Mouse (Mus musculus) urinary bladder, postnatal 4 days (tissue): ENCODE results near the gene B4galnt2.

Experiments
- DNase-seq, 2 experiments: peaks; one replicate each; pipeline ENCODE4 v3.0.0; 2021 to 2022; ENCODE audit warnings: low spot score in 2 of 2

B4galnt2 gene

GRCm38 (mm10) chr11:95826317-95827167 is 88.1 kb downstream of the B4galnt2 start:
- no peak for DNase-seq

DNA sequence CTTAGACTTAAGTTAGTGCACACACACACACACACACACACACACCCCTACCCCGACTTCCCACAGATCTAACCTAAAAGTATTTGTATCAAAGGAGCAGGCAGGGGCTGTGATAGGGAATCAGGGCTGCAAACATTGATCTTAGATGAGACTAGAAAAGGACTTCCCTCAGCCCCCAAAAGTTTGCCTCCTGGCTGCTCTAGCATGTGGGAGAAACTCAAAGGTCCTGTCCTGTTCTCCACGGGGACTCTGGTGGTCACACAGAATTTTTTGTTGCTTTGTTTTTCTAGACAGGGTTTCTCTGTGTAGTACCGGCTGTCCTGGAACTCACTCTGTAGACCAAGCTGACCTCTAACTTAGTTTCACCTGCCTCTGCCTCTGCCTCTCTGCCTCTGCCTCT is 89.1 kb downstream of the B4galnt2 start:
- DNase-seq: no peak

DNA sequence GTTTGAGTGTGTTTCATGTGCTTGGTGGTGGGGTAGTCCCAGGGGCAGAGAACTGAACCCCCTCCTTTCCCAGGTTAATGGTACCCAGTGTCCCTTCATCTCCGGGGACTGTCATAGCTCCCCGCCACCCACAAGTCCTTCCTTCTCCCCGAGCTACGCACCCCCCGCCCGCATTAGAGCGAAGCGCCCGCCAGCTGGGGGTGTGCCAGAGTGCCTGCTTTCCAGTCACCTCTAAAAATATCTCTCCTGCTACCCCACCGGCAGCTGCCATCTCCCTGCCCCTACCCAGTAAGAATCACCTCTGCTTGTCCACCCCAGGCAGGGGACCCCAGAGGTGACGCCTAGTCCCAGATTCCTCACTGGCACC is 89.8 kb downstream of the B4galnt2 start:
- DNase-seq: peak in 1 of 2 experiments; percentile 44

- peak; percentile 91 to 93 for DNase-seq
Observed at GRCm38 (mm10) chr11:95824071-95824876, 90.4 kb downstream of the B4galnt2 start, which contains the start of gene Phospho1. TSS of gene Phospho1 (plus strand) at chr11:95824499.

- DNase-seq: no peak
Observed at GRCm38 (mm10) chr11:95822437-95822836, 92.3 kb downstream of the B4galnt2 start.

- no peak for DNase-seq
Observed at GRCm38 (mm10) chr11:95821511-95821910, 93.2 kb downstream of the B4galnt2 start.

GRCm38 (mm10) chr11:95819138-95819537 is 95.6 kb downstream of the B4galnt2 start:
- no peak for DNase-seq
